Mouse (Mus musculus) erythroblast, adult 5-6 weeks (primary cell): ENCODE measurements around the gene Osbpl10. TPM values are rescaled to one million over a fixed set of nuclear protein-coding genes. Genes with fewer than 3 reads are reported as not detected.
A peak's percentile ranks its signal among the peaks of the same experiment; 100 is the strongest.
"Not testable (repeated sequence)": the region's sequence is repeated elsewhere in the genome, so short reads cannot be mapped to it uniquely, and the experiment has no call there.

Source experiments
- ATAC-seq: replicated peaks from 2 replicates; pipeline ENCODE4 v1.8.0; 2016; ENCODE audit warnings: moderate number of reproducible peaks, mild to moderate bottlenecking, moderate TSS enrichment, inconsistent platforms; ENCODE audit not compliant: poor library complexity, low FRiP score, severe bottlenecking
- total RNA-seq, 2 experiments: library from RNA; stranded (forward) in 1 of 2; stranded (reverse) in 1 of 2; fragments of 150-400 nt in 1 of 2; fragments of 200-764, 138-1000 nt in 1 of 2; gene quantifications; 2 replicates each; pipeline versions ENCODE4 v1.2.3 to v1.2.4; 2015 to 2017; ENCODE audit warnings: low replicate concordance in 2 of 2

Gene Osbpl10
- not detected in 2 replicates for total RNA-seq (2015; ENCODE audit: low replicate concordance)
- not detected in 2 replicates for total RNA-seq (2017; ENCODE audit: low replicate concordance)

DNA sequence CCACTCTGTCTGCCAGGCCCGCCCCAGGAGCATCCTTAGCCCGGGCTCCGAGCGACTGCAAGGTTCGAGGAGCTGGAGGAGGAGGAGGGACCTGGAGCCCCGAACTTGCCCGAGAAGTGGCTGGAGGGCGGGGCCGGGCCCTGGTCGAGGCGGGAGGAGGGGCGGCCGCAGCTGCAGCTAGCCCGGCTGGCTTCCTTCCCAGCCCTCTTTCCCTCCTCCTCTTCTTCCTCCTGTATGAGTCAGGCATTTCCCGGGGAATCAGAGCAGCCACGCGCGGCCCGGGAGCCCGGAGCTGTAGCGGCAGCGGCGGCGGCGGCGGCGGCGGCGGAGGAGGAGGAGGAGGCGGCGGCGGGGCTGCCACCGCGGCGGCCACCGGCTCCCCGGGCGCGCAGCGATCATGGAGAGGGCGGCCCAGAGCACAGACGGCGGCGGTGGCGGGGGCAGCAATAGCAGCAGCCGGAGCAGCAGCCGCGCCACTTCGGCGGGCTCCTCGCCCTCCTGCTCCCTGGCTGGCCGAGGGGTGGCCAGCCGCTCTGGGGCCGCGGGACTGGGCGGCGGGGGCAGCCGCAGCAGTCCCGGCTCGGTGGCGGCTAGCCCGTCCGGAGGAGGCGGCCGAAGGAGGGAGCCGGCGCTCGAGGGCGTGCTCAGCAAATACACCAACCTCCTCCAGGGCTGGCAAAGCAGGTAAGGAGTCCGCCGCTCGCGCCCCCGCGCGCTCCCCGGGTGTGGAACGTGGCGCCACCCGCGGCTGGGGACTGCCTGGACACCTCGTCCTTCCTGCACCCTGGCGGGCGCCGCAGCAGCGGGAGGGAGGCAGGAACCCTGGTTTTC, at the start of gene Osbpl10:
Osbpl10 (plus strand) TSS at position 289 of the 831 bp plus-strand sequence.
- ATAC-seq, result no peak

GRCm38 (mm10) chr9:114930464-114931090, 47.8 kb upstream of the Osbpl10 start:
- ATAC-seq, result no peak

DNA sequence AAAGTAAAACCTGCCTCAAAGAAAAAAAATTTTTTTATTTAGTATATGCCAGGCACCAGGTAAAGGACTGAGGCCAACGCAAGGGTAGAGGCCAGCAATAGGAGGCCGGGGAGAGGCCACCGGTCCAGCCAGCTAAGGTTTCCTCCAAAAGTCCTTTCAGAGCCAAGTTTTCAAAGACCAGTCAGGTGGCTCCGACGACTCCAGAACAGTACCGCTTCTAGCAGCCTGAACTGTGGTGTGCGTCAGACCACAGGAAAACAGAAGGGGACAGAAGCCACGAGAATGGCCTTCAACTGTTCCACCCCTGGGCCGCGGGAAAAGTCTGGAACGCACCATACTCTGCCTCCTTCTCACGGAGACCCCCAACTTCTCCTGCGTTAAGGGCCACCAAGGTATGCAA, 45.8 kb upstream of the Osbpl10 start:
- ATAC-seq, result no peak

GRCm38 (mm10) chr9:114933037-114933722, 45.2 kb upstream of the Osbpl10 start:
- no peak for ATAC-seq

GRCm38 (mm10) chr9:114933723-114934171, 44.6 kb upstream of the Osbpl10 start, which contains the start of gene Gpd1l:
Gpd1l (minus strand) TSS chr9:114933987.
- ATAC-seq, result peak; percentile 91

GRCm38 (mm10) chr9:114934231-114934630, 44.1 kb upstream of the Osbpl10 start:
- ATAC-seq, result no peak

- no peak for ATAC-seq
Observed at GRCm38 (mm10) chr9:114935321-114935720, 43.0 kb upstream of the Osbpl10 start.

GRCm38 (mm10) chr9:114936687-114937086, 41.7 kb upstream of the Osbpl10 start:
- ATAC-seq, result no peak

GRCm38 (mm10) chr9:114944642-114945041, 33.7 kb upstream of the Osbpl10 start:
- ATAC-seq, result no peak

- no peak for ATAC-seq
Observed at GRCm38 (mm10) chr9:114945576-114945975, 32.8 kb upstream of the Osbpl10 start.

DNA sequence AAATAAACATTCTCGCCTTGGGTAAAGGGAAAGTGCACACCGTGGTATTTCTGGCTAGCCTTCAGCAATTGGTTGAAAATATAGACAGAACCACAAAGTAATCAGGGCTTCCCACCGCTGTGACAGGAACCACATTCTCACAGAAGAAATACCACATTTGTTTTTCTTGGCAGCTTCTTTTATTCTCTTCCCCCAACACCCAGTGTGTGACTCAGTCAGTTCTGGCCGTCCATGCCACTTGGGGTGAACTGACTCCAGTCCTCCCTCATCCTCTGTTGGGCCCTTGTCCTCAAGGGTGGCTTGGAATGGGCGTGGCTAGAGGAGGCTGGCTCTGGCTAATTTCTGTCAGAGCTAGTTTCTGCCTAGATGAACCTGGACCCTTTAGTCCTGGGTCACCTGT, 30.0 kb upstream of the Osbpl10 start:
- no peak for ATAC-seq

DNA sequence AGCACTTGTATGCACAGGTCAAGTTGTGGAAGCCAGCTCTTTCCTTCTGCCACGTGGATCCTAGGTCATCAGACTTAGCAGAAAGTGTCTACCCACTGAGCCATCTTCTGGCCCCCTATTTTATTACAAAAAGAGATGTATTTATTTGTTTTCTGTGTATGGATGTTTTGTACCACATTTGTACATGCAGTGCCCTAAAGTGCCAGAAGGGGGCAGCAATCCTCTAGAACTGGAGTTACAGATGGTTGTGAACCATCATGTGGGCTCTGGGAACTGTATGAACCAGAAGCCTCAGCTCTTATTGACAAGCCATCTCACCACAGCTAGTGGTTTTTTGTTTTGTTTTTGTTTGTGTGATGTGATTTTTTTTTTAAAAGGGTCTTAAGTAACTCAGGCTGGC, 25.5 kb upstream of the Osbpl10 start:
- no peak for ATAC-seq

- ATAC-seq, result no peak
Observed at GRCm38 (mm10) chr9:114955340-114955739, 23.0 kb upstream of the Osbpl10 start.

DNA sequence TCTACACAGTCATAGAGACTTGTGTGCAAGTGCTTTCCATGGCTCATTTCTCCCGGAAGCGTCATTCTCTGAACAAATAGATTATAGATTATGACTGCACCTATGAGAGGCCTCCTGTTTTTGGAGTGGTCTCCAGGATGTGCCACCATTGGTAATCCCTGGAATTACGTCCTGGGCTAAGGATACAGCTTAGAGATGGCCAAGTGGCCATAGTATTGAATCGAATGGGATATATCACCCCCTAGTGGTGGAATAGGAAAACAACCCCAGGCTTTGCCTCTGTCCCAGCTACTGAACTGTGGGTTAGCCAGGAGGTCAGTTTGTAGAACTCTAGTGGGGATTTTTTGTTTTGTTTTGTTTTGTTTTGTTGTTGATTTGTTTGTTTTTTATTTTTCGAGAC, 21.4 kb upstream of the Osbpl10 start:
- ATAC-seq, result no peak

- no peak for ATAC-seq
Observed at GRCm38 (mm10) chr9:114960043-114960789, 18.2 kb upstream of the Osbpl10 start.

DNA sequence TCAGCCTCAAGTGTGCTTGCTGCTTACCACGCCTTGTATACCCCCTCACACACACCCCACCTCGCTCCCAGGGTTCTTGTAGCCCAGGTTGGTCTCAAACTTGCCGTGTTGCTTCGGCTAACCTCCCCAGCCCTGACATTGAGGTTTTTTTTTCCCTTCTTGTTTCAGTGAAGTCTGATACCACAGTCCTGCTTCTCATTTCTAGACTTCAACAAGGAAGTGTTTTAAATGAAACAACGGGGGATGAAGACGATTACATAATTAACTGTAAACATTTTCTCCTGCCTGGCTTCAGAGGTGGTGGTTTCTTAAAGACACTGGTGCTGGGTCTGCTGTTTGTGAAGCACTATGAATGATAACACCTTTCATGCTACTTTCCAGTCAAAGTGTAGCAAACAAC, 17.5 kb upstream of the Osbpl10 start:
- ATAC-seq, result no peak

- ATAC-seq, result no peak
Observed at GRCm38 (mm10) chr9:114964093-114964492, 14.3 kb upstream of the Osbpl10 start.

DNA sequence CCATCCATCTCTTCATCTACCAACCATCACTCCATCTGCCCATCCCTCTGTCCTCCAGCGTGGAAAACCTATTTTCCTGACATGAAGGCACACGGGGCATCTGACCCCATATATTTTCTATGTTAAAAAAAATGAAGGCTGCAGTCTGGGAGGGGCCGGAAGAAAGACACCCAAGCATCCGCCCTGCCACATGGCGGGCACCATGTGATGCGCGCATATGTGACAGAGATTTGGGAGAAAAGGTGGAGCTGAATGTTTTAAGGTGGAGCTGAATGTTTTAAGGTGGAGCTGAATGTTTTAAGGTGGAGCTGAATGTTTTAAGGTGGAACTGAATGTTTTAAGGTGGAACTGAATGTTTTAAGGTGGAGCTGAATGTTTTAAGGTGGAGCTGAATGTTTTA, 12.1 kb upstream of the Osbpl10 start:
- not testable (repeated sequence) for ATAC-seq

- no peak for ATAC-seq
Observed at GRCm38 (mm10) chr9:114977461-114978280, 698 bp upstream of the Osbpl10 start.
